Mouse (Mus musculus) liver, embryonic 14.5 days (tissue): Measurements from ENCODE around the gene Cipc. TPM values are rescaled to one million over a fixed set of nuclear protein-coding genes. Genes with fewer than 3 reads are reported as not detected.

ENCODE experiments used
- ATAC-seq: fragments of 200-750 bp; cut with Nextera tagmentation; 2 replicates; pipeline ENCODE4 v1.8.0; 2017; ENCODE audit warnings: moderate number of reproducible peaks, mild to moderate bottlenecking, moderate library complexity; ENCODE audit not compliant: insufficient read depth
- DNase-seq, 3 experiments: peaks; one replicate each; pipeline ENCODE4 v3.0.0-alpha.2; 2012 to 2013; ENCODE audit warnings: low read depth in 3 of 3, low spot score in 3 of 3
- H3K27ac ChIP-seq: fragments of 300-500 bp; sonication (generic); 2 replicates; pipeline ENCODE4 v1.5.1; 2014; ENCODE audit warnings: moderate library complexity, mild to moderate bottlenecking, control low read depth, inconsistent platforms
- H3K27me3 ChIP-seq: fragments of 300-500 bp; sonication (generic); 2 replicates; pipeline ENCODE4 v1.6.1; 2014; ENCODE audit warnings: mild to moderate bottlenecking, low read length, moderate library complexity; ENCODE audit not compliant: control insufficient read depth, insufficient read depth
- H3K36me3 ChIP-seq: fragments of 300-500 bp; sonication (generic); replicated peaks from 2 replicates; pipeline ENCODE4 v1.6.1; 2014; ENCODE audit warnings: low read depth; ENCODE audit not compliant: control insufficient read depth, insufficient read depth
- H3K4me1 ChIP-seq, 2 experiments: fragments of 200-500 bp in 1 of 2; fragments of 300-500 bp in 1 of 2; sonication (generic) in 1 of 2; replicated peaks; 2 replicates each; pipeline ENCODE4 v1.6.1; 2012 to 2014; ENCODE audit warnings: antibody characterized with exemption in 1 of 2, inconsistent platforms in 1 of 2, low read length in 1 of 2; ENCODE audit not compliant: control insufficient read depth in 2 of 2, insufficient read depth in 2 of 2
- H3K4me2 ChIP-seq: fragments of 300-500 bp; sonication (generic); 2 replicates; pipeline ENCODE4 v1.6.1; 2014; ENCODE audit warnings: low read depth, mild to moderate bottlenecking, control low read depth, moderate library complexity
- H3K4me3 ChIP-seq, 2 experiments: fragments of 200-500 bp in 1 of 2; fragments of 300-500 bp in 1 of 2; sonication (generic) in 1 of 2; 2 replicates each; pipeline ENCODE4 v1.5.1; 2012 to 2014; ENCODE audit warnings: low read depth in 2 of 2, low read length in 2 of 2, mild to moderate bottlenecking in 2 of 2, control low read depth in 1 of 2, inconsistent platforms in 1 of 2, moderate library complexity in 1 of 2; ENCODE audit not compliant: insufficient read depth in 1 of 2
- H3K9ac ChIP-seq: fragments of 300-500 bp; sonication (generic); replicated peaks from 2 replicates; pipeline ENCODE4 v1.6.1; 2014; ENCODE audit warnings: mild to moderate bottlenecking, control low read depth, moderate library complexity
- H3K9me3 ChIP-seq: fragments of 300-500 bp; sonication (generic); 2 replicates; pipeline ENCODE4 v1.6.1; 2016; ENCODE audit warnings: low read length, mixed read lengths; ENCODE audit not compliant: control insufficient read depth
- CTCF ChIP-seq: IDR thresholded peaks from 2 replicates; pipeline ENCODE4 v1.5.1; 2016; ENCODE audit warnings: antibody characterized with exemption, low read depth, control low read depth
- EP300 ChIP-seq: IDR thresholded peaks from 2 replicates; pipeline ENCODE4 v1.6.1; 2016; ENCODE audit warnings: antibody characterized with exemption, low read depth
- WGBS: fragments of 180-500 bp; shearing (Covaris S2); extraction: QIAGEN DNeasy Blood & Tissue Kit; methylation state at CpG from one replicate; pipeline ENCODE4 v1.1.7; 2014; ENCODE audit not compliant: insufficient replicate concordance; 5-methylcytosine and 5-hydroxymethylcytosine counted together
- polyA plus RNA-seq, 2 experiments: library from polyadenylated mRNA; depleted of rRNA in 1 of 2; stranded (reverse) in 1 of 2; unstranded in 1 of 2; fragments of >200 nt; fragmentation: Nextera tagmentation in 1 of 2; extraction: Ambion mirVana in 1 of 2; gene quantifications; 2 replicates each; pipeline versions ENCODE4 v1.2.1 to v1.2.3; 2012 to 2014

Cipc gene
- polyA plus RNA-seq, 2 experiments: 8.8 to 10.0 TPM

- Histone ChIP-seq H3K9ac (no peak overlapping the region), H3K4me2 (no peak overlapping the region), H3K36me3 (no peaks in the 10 kb centered on the region), H3K9me3 (no peaks in the 10 kb centered on the region), H3K27me3 (peaks cover 9% of the 10 kb centered on the region; the same call in 1 of the 2 replicates), H3K27ac (no peak overlapping the region), H3K4me1 (peaks cover 12 to 15% of the 10 kb centered on the region in 2 experiments), H3K4me3 (no peak overlapping the region)
- TF ChIP-seq EP300 (no peak), CTCF (no peak)
- 53% methylated on average over 8 of the region's 8 CpGs for WGBS
- no peak for ATAC-seq
- no peak for DNase-seq
These were observed 26.9 kb downstream of the Cipc start for GRCm38 (mm10) chr12:86973706-86974105.

- Histone ChIP-seq H3K4me1 (peaks cover 6% of the 10 kb centered on the region in 2 experiments), H3K4me3 (peak overlapping the region in 1 of 2 experiments; percentile 28; a peak in 2 of 4 replicates), H3K9me3 (no peaks in the 10 kb centered on the region), H3K36me3 (no peaks in the 10 kb centered on the region), H3K4me2 (peak overlapping the region; percentile 60), H3K27me3 (peaks cover 9% of the 10 kb centered on the region; the same call in 1 of the 2 replicates), H3K9ac (no peak overlapping the region; the same call in 1 of the 2 replicates), H3K27ac (no peak overlapping the region)
- WGBS: 13% methylated on average over 40 of the region's 40 CpGs
- peak; percentile 50; the same call in 1 of the 2 replicates for ATAC-seq
- TF ChIP-seq CTCF (peak; percentile 90), EP300 (no peak)
- no peak for DNase-seq
These were observed 27.8 kb downstream of the Cipc start for GRCm38 (mm10) chr12:86974387-86975288.

GRCm38 (mm10) chr12:86975761-86976160 lies 28.9 kb downstream of the Cipc start:
- H3K4me1 ChIP-seq: no peaks in the 10 kb centered on the region; a peak in 1 of 4 replicates
- no peak overlapping the region for H3K27ac ChIP-seq
- no peaks in the 10 kb centered on the region for H3K9me3 ChIP-seq
- H3K4me2 ChIP-seq: no peak overlapping the region
- DNase-seq: no peak
- H3K4me3 ChIP-seq: no peak overlapping the region
- ATAC-seq: no peak
- H3K36me3 ChIP-seq: no peaks in the 10 kb centered on the region
- no peak overlapping the region for H3K9ac ChIP-seq
- no peak for TF ChIP-seq EP300
- no peak for TF ChIP-seq CTCF
- peaks cover 9% of the 10 kb centered on the region; the same call in 1 of the 2 replicates for H3K27me3 ChIP-seq
- WGBS: 38% methylated on average over 10 of the region's 10 CpGs

GRCm38 (mm10) chr12:86976511-86977168 lies 29.8 kb downstream of the Cipc start:
- no peak overlapping the region for H3K9ac ChIP-seq
- TF ChIP-seq EP300 (no peak), CTCF (peak; percentile 53)
- ATAC-seq (no peak), DNase-seq (no peak)
- WGBS: 41% methylated on average over 6 of the region's 6 CpGs
- H3K9me3 ChIP-seq: no peaks in the 10 kb centered on the region
- H3K27ac ChIP-seq: no peak overlapping the region
- no peaks in the 10 kb centered on the region; a peak in 1 of 4 replicates for H3K4me1 ChIP-seq
- no peaks in the 10 kb centered on the region for H3K36me3 ChIP-seq
- H3K4me2 ChIP-seq: no peak overlapping the region
- H3K4me3 ChIP-seq: no peak overlapping the region
- peaks cover 9% of the 10 kb centered on the region for H3K27me3 ChIP-seq

- H3K4me2 ChIP-seq: no peak overlapping the region
- no peak for TF ChIP-seq EP300
- TF ChIP-seq CTCF: no peak
- ATAC-seq: no peak
- no peaks in the 10 kb centered on the region; a peak in 1 of 4 replicates for H3K4me1 ChIP-seq
- no peak for DNase-seq
- no peak overlapping the region for H3K4me3 ChIP-seq
- H3K9ac ChIP-seq: no peak overlapping the region
- no peaks in the 10 kb centered on the region for H3K9me3 ChIP-seq
- H3K36me3 ChIP-seq: no peaks in the 10 kb centered on the region
- H3K27ac ChIP-seq: no peak overlapping the region
- H3K27me3 ChIP-seq: peaks cover 12% of the 10 kb centered on the region
- 23% methylated on average over 15 of the region's 15 CpGs for WGBS
These were observed 31.0 kb downstream of the Cipc start for GRCm38 (mm10) chr12:86977833-86978232.
